Mouse (Mus musculus) stomach, embryonic 16.5 days (tissue): ENCODE measurements around the gene Ggact. TPM values are rescaled to one million over a fixed set of nuclear protein-coding genes. Genes with fewer than 3 reads are reported as not detected.
A peak's percentile ranks its signal among the peaks of the same experiment; 100 is the strongest.

ENCODE experiments used
- ATAC-seq: fragments of 200-750 bp; cut with Nextera tagmentation; 2 replicates; pipeline ENCODE4 v1.8.0; 2017; ENCODE audit warnings: moderate number of reproducible peaks, moderate TSS enrichment; ENCODE audit not compliant: insufficient read depth, low FRiP score
- H3K27ac ChIP-seq: fragments of 300-500 bp; sonication (generic); 2 replicates; pipeline ENCODE4 v1.5.1; 2014; ENCODE audit warnings: low read length
- H3K27me3 ChIP-seq: fragments of 300-500 bp; sonication (generic); 2 replicates; pipeline ENCODE4 v1.6.1; 2014; ENCODE audit warnings: low read length, control low read depth, mixed read lengths; ENCODE audit not compliant: control insufficient read depth, insufficient read depth
- H3K36me3 ChIP-seq: fragments of 300-500 bp; sonication (generic); 2 replicates; pipeline ENCODE4 v1.6.1; 2014; ENCODE audit warnings: low read length; ENCODE audit not compliant: control insufficient read depth, insufficient read depth
- H3K4me1 ChIP-seq: fragments of 300-500 bp; sonication (generic); 2 replicates; pipeline ENCODE4 v1.6.1; 2014; ENCODE audit warnings: low read length, control low read depth, mixed read lengths; ENCODE audit not compliant: control insufficient read depth, insufficient read depth
- H3K4me2 ChIP-seq: fragments of 300-500 bp; sonication (generic); 2 replicates; pipeline ENCODE4 v1.6.1; 2014; ENCODE audit warnings: low read depth, low read length, mixed read lengths
- H3K4me3 ChIP-seq: fragments of 300-500 bp; sonication (generic); replicated peaks from 2 replicates; pipeline ENCODE4 v1.5.1; 2014; ENCODE audit warnings: mild to moderate bottlenecking, low read length
- H3K9ac ChIP-seq: fragments of 300-500 bp; sonication (generic); 2 replicates; pipeline ENCODE4 v1.6.1; 2014; ENCODE audit warnings: low read length
- H3K9me3 ChIP-seq: fragments of 300-500 bp; sonication (generic); replicated peaks from 2 replicates; pipeline ENCODE4 v1.6.1; 2016; ENCODE audit warnings: low read length, control low read depth; ENCODE audit not compliant: control insufficient read depth
- WGBS: fragments of 180-500 bp; shearing (Covaris S2); extraction: QIAGEN DNeasy Blood & Tissue Kit; methylation state at CpG from one replicate; pipeline ENCODE4 v1.1.7; 2014; 5-methylcytosine and 5-hydroxymethylcytosine counted together
- polyA plus RNA-seq: library from polyadenylated mRNA; unstranded; fragments of >200 nt; fragmentation: Nextera tagmentation; extraction: Ambion mirVana; gene quantifications from 2 replicates; pipeline ENCODE4 v1.2.1, GENCODE M21; 2015

Gene Ggact
- polyA plus RNA-seq = 33.0 and 41.3 TPM in 2 replicates

GRCm38 (mm10) chr14:122913657-122914056, at the start of gene Ggact:
Gene Ggact (minus strand): TSS chr14:122913757.
- H3K27me3 ChIP-seq = no peaks in the 10 kb centered on the region
- H3K27ac ChIP-seq = peak within 1 kb of the TSS; percentile 81
- no peaks in the 10 kb centered on the region for H3K36me3 ChIP-seq
- H3K9ac ChIP-seq = peak within 1 kb of the TSS; percentile 83
- H3K9me3 ChIP-seq = no peaks in the 10 kb centered on the region
- H3K4me2 ChIP-seq = peak within 1 kb of the TSS; percentile 92
- 73% methylated on average over 6 of the region's 6 CpGs for WGBS
- peak within 1 kb of the TSS; percentile 79 for H3K4me3 ChIP-seq
- no peak for ATAC-seq
- H3K4me1 ChIP-seq = peaks cover 8% of the 10 kb centered on the region

GRCm38 (mm10) chr14:122957941-122958340, 44.4 kb upstream of the Ggact start:
- Histone ChIP-seq H3K4me3 (no peak overlapping the region), H3K27ac (no peak overlapping the region), H3K36me3 (no peaks in the 10 kb centered on the region), H3K4me2 (no peak overlapping the region), H3K9ac (no peak overlapping the region), H3K9me3 (no peaks in the 10 kb centered on the region), H3K27me3 (no peaks in the 10 kb centered on the region), H3K4me1 (no peaks in the 10 kb centered on the region)
- no peak for ATAC-seq
- WGBS = 89% methylated on average over 8 of the region's 8 CpGs

- ATAC-seq = peak; percentile 79; the same call in 1 of the 2 replicates
- 14% methylated on average over 1 of the region's 1 CpGs for WGBS
Measured at GRCm38 (mm10) chr14:122953331-122953730, 39.8 kb upstream of the Ggact start.

GRCm38 (mm10) chr14:122952556-122952955, 39.0 kb upstream of the Ggact start:
- Histone ChIP-seq H3K9ac (no peak overlapping the region), H3K27ac (no peak overlapping the region), H3K4me1 (no peaks in the 10 kb centered on the region), H3K9me3 (no peaks in the 10 kb centered on the region), H3K36me3 (0 out of 2 replicates have a peak, but pooled peaks cover 5% of the 10 kb centered on the region), H3K4me3 (no peak overlapping the region), H3K27me3 (no peaks in the 10 kb centered on the region), H3K4me2 (no peak overlapping the region)
- no peak for ATAC-seq
- WGBS = 78% methylated on average over 1 of the region's 1 CpGs

More at GRCm38 (mm10) chr14:122953331-122953730, 39.8 kb upstream of the Ggact start:
- Histone ChIP-seq H3K36me3 (0 out of 2 replicates have a peak, but pooled peaks cover 5% of the 10 kb centered on the region), H3K4me1 (no peaks in the 10 kb centered on the region), H3K9me3 (no peaks in the 10 kb centered on the region), H3K4me2 (no peak overlapping the region), H3K4me3 (no peak overlapping the region), H3K9ac (no peak overlapping the region), H3K27ac (no peak overlapping the region), H3K27me3 (no peaks in the 10 kb centered on the region)

- Histone ChIP-seq H3K36me3 (0 out of 2 replicates have a peak, but pooled peaks cover 5% of the 10 kb centered on the region), H3K27ac (no peak overlapping the region), H3K4me3 (no peak overlapping the region), H3K4me2 (no peak overlapping the region), H3K9ac (no peak overlapping the region), H3K9me3 (no peaks in the 10 kb centered on the region), H3K27me3 (no peaks in the 10 kb centered on the region), H3K4me1 (no peaks in the 10 kb centered on the region)
- ATAC-seq = no peak
- 79% methylated on average over 6 of the region's 6 CpGs for WGBS
Measured at GRCm38 (mm10) chr14:122951676-122952445, 38.3 kb upstream of the Ggact start.

- Histone ChIP-seq H3K4me3 (no peak overlapping the region), H3K36me3 (0 out of 2 replicates have a peak, but pooled peaks cover 5% of the 10 kb centered on the region), H3K9me3 (no peaks in the 10 kb centered on the region), H3K4me1 (no peaks in the 10 kb centered on the region), H3K9ac (no peak overlapping the region), H3K27me3 (no peaks in the 10 kb centered on the region), H3K27ac (no peak overlapping the region), H3K4me2 (no peak overlapping the region)
- 83% methylated on average over 1 of the region's 1 CpGs for WGBS
- no peak for ATAC-seq
Measured at GRCm38 (mm10) chr14:122950915-122951314, 37.4 kb upstream of the Ggact start.

GRCm38 (mm10) chr14:122943475-122943853, 29.9 kb upstream of the Ggact start:
- Histone ChIP-seq H3K9me3 (no peaks in the 10 kb centered on the region), H3K36me3 (0 out of 2 replicates have a peak, but pooled peaks cover 10% of the 10 kb centered on the region), H3K4me1 (no peaks in the 10 kb centered on the region), H3K27me3 (no peaks in the 10 kb centered on the region), H3K4me3 (no peak overlapping the region), H3K4me2 (no peak overlapping the region), H3K9ac (no peak overlapping the region), H3K27ac (no peak overlapping the region)
- 95% methylated on average over 3 of the region's 3 CpGs for WGBS
- ATAC-seq = no peak

GRCm38 (mm10) chr14:122942757-122943474, 29.4 kb upstream of the Ggact start:
- no peak overlapping the region for H3K27ac ChIP-seq
- H3K9me3 ChIP-seq = no peaks in the 10 kb centered on the region
- no peak overlapping the region for H3K9ac ChIP-seq
- ATAC-seq = no peak
- no peaks in the 10 kb centered on the region for H3K27me3 ChIP-seq
- no peak overlapping the region for H3K4me3 ChIP-seq
- H3K4me2 ChIP-seq = no peak overlapping the region
- H3K36me3 ChIP-seq = 0 out of 2 replicates have a peak, but pooled peaks cover 10% of the 10 kb centered on the region
- no peaks in the 10 kb centered on the region for H3K4me1 ChIP-seq
- 77% methylated on average over 4 of the region's 4 CpGs for WGBS

GRCm38 (mm10) chr14:122936460-122936859, 22.9 kb upstream of the Ggact start:
- Histone ChIP-seq H3K27me3 (no peaks in the 10 kb centered on the region), H3K27ac (no peak overlapping the region), H3K4me2 (no peak overlapping the region), H3K9me3 (no peaks in the 10 kb centered on the region), H3K36me3 (peaks cover 7% of the 10 kb centered on the region; the same call in 1 of the 2 replicates), H3K9ac (no peak overlapping the region), H3K4me3 (no peak overlapping the region), H3K4me1 (no peaks in the 10 kb centered on the region)
- ATAC-seq = no peak
- WGBS = 83% methylated on average over 1 of the region's 1 CpGs
